ENCODE assay signal across 9 mouse cellular contexts in the genomic region with DNA sequence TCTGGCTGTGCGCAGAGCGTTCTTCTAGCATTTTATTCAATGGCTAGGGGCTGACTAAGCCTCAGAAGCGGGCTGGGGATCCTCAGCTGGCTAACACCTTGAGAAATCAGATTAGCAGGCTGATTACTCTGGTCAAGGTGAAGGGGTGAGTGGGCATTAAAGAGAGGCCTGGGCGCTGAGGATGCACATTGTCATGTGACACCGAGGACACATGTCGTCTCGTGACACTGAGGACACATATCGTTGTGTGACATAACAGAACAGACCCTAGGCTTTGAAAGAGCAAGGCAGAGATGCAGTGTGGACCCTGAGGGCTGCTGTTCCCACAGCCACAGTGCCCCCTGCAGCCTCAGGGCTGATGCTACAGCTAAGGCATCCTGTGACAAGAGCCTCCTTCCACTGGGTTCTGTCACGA. TPM values are rescaled to one million over a fixed set of nuclear protein-coding genes. Genes with fewer than 3 reads are reported as not detected.
DNase-seq lines count a peak whose midpoint lies in the region; ATAC-seq and TF ChIP-seq lines count a peak whose summit lies in the region.
"Had no signal": no experiment of that assay in that cellular context is flagged by ENCODE, and none has a peak within 500 bp of the region (broad histone marks: within the 10 kb centered on the region; RNA-seq: fewer than 3 reads in every experiment).

No protein-coding gene starts in this region.

- no peaks in the 10 kb centered on the region for H3K27me3 ChIP-seq in liver, embryonic 14.5 days (ENCODE audit: control insufficient read depth, insufficient read depth, low read length)
- H3K27me3 ChIP-seq: embryonic facial prominence, embryonic 15.5 days had no signal

- H3K9me3 ChIP-seq in liver, embryonic 14.5 days (ENCODE audit: control insufficient read depth, low read length): peaks cover 5% of the 10 kb centered on the region
- H3K9me3 ChIP-seq: embryonic facial prominence, embryonic 15.5 days had no signal

- no peak overlapping the region for H3K4me3 ChIP-seq in layer of hippocampus, adult 2 months
- no peak overlapping the region for H3K4me3 ChIP-seq in liver, embryonic 14.5 days (ENCODE audit: insufficient read depth in 1 of 2, low read depth in 2 of 2, low read length in 2 of 2)
- H3K4me3 ChIP-seq: embryonic facial prominence, embryonic 15.5 days had no signal

- no peak overlapping the region for H3K27ac ChIP-seq in layer of hippocampus, adult 2 months
- no peak overlapping the region for H3K27ac ChIP-seq in liver, embryonic 14.5 days
- H3K27ac ChIP-seq: embryonic facial prominence, embryonic 15.5 days had no signal

- H3K36me3 ChIP-seq in liver, embryonic 14.5 days (replicated peaks; ENCODE audit: control insufficient read depth, insufficient read depth, low read depth): peaks cover 10% of the 10 kb centered on the region
- H3K36me3 ChIP-seq: embryonic facial prominence, embryonic 15.5 days had no signal

- peak; percentile 82 for TF ChIP-seq CTCF in layer of hippocampus, adult 2 months (conservative IDR thresholded peaks at IDR 0.05)
- peak; percentile 68 for TF ChIP-seq CTCF in brain, embryonic 14.5 days (IDR thresholded peaks at IDR 0.05; ENCODE audit: borderline replicate concordance, extremely low read depth, insufficient read depth, insufficient read length)
- TF ChIP-seq CTCF in liver, embryonic 14.5 days (IDR thresholded peaks at IDR 0.05; ENCODE audit: low read depth): peak; percentile 94

- 0 out of 2 replicates have a peak, but pooled peaks have one; percentile 14 for ATAC-seq in liver, embryonic 14.5 days (ENCODE audit: insufficient read depth)

- WGBS in liver, embryonic 14.5 days (ENCODE audit: insufficient replicate concordance): 44% methylated on average over 9 of the region's 9 CpGs

- no peak for TF ChIP-seq EP300 in liver, embryonic 14.5 days (IDR thresholded peaks at IDR 0.05; ENCODE audit: low read depth)

- no peak for TF ChIP-seq POLR2A in brain, embryonic 14.5 days (IDR thresholded peaks at IDR 0.05; ENCODE audit: borderline replicate concordance, extremely low read depth, insufficient read depth, insufficient read length, poor library complexity, severe bottlenecking)

- peaks cover 21 to 45% of the 10 kb centered on the region in 2 experiments for H3K4me1 ChIP-seq in liver, embryonic 14.5 days (replicated peaks; ENCODE audit: control insufficient read depth in 2 of 2, insufficient read depth in 2 of 2, low read length in 1 of 2)

- H3K9ac ChIP-seq in liver, embryonic 14.5 days (replicated peaks): no peak overlapping the region
- H3K9ac ChIP-seq: embryonic facial prominence, embryonic 15.5 days had no signal

- DNase-seq in layer of hippocampus, adult 2 months (ENCODE audit: low spot score in 2 of 2): no peak
- DNase-seq in layer of hippocampus, adult 9-11 months: no peak
- DNase-seq in ES-CJ7 (ENCODE audit: low read depth, low spot score): peak; percentile 58
- DNase-seq in brain, embryonic 14.5 days (ENCODE audit: low read depth): no peak
- DNase-seq in liver, embryonic 14.5 days (ENCODE audit: low read depth in 3 of 3, low spot score in 3 of 3): no peak
- DNase-seq in testis, postnatal 10 days (ENCODE audit: low spot score): peak; percentile 57
- DNase-seq in urinary bladder, adult 18-20 months (ENCODE audit: low spot score in 2 of 2): no peak
- no peak for DNase-seq in layer of hippocampus, postnatal 14 days (ENCODE audit: low spot score in 2 of 2)

- H3K4me2 ChIP-seq in liver, embryonic 14.5 days (ENCODE audit: low read depth): no peak overlapping the region
- H3K4me2 ChIP-seq: embryonic facial prominence, embryonic 15.5 days had no signal

RNA-seq across cellular contexts. Expression of a gene that starts 23.8 kb away (rescaled TPM):
- total RNA-seq in layer of hippocampus, adult 2 months (2021): 10 to 100 TPM; 57.0 to 60.8 TPM
- polyA plus RNA-seq in brain, embryonic 14.5 days (2012; rRNA removed): 24.1 and 41.3 TPM in 2 replicates
- polyA plus RNA-seq in liver, embryonic 14.5 days (2012; rRNA removed): 14.7 and 17.1 TPM in 2 replicates
- polyA plus RNA-seq in liver, embryonic 14.5 days (2014; fragmentation: Nextera tagmentation; extraction: Ambion mirVana): 43.3 and 50.2 TPM in 2 replicates
- 10 to 100 TPM; 58.2 to 58.9 TPM for total RNA-seq in layer of hippocampus, postnatal 14 days (2021)

RNA-seq across cellular contexts. Expression of a gene that starts 27.8 kb away (rescaled TPM):
- total RNA-seq in layer of hippocampus, adult 2 months (2021): 100 to 1,000 TPM; 112 to 130 TPM
- 98.4 and 105 TPM in 2 replicates for polyA plus RNA-seq in brain, embryonic 14.5 days (2012; rRNA removed)
- polyA plus RNA-seq in liver, embryonic 14.5 days (2012; rRNA removed): 16.2 and 22.7 TPM in 2 replicates
- 19.7 and 19.8 TPM in 2 replicates for polyA plus RNA-seq in liver, embryonic 14.5 days (2014; fragmentation: Nextera tagmentation; extraction: Ambion mirVana)
- 100 to 1,000 TPM in 1 of 2 experiments, 10 to 100 TPM in 1; 96.6 to 110 TPM for total RNA-seq in layer of hippocampus, postnatal 14 days (2021)

Comparison
In these comparisons a context has a peak if more than half of its experiments do, and no peak if none do; other contexts are left out.
1. DNase-seq: peak in ES-CJ7 (single experiment) and testis, postnatal 10 days (single experiment); none in layer of hippocampus, adult 2 months (0 of 2), layer of hippocampus, adult 9-11 months (single experiment), brain, embryonic 14.5 days (single experiment), liver, embryonic 14.5 days (0 of 3), urinary bladder, adult 18-20 months (0 of 2) and layer of hippocampus, postnatal 14 days (0 of 2).
2. Peak in every context shown above with its lines, with median percentiles within 50 percentile points of each other: CTCF ChIP-seq.